Mouse (Mus musculus) embryo, embryonic 10.5 days (tissue): ENCODE measurements around the gene Ifit3b.
"Not testable (repeated sequence)": the region's sequence is repeated elsewhere in the genome, so short reads cannot be mapped to it uniquely, and the experiment has no call there.

Experiments used
- DNase-seq: peaks from one replicate; pipeline ENCODE4 v3.0.0-alpha.2; 2015; ENCODE audit warnings: low spot score

Gene Ifit3b

DNA sequence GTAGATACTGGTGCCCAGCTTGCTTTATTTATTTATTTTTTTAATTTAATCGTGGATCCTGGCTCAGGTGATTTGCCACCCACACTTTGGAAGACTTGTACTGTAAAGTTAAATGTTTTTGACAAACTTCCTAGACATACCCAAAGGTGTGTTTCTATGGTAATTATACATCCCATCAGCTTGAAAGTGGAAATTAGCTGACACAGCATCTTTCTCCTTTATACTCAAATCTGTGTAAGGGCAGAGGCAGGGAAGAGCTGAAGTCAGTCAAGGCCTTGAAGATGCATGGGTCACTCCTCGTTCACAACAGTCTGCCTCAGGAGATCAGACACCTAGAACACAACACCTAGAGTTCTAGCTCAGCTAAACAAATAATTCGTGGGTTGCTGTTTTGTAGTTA, 2.3 kb downstream of the Ifit3b start:
- not testable (repeated sequence) for DNase-seq

GRCm38 (mm10) chr19:34612243-34613001, 4.7 kb downstream of the Ifit3b start:
- not testable (repeated sequence) for DNase-seq

GRCm38 (mm10) chr19:34620871-34621270, 13.1 kb downstream of the Ifit3b start:
- DNase-seq: no peak

DNA sequence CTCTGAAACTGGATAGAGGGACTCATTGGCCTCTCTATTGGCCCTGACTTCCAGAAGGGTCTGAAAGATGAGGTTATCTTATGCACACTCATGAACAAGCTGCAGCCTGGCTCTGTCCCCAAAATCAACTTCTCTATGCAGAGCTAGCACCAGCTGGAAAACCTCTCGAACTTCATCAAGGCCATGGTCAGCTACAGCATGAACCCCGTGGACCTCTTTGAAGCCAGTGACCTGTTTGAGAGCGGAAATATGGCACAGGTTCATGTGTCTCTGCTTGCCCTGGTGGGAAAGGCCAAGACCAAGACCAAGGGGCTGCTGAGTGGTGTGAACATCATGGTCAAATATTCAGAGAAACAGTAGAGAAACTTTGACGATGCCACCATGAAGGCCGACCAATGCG, 16.0 kb downstream of the Ifit3b start:
- DNase-seq: no peak

- DNase-seq: no peak
Observed at GRCm38 (mm10) chr19:34624663-34625062, 16.9 kb downstream of the Ifit3b start.

DNA sequence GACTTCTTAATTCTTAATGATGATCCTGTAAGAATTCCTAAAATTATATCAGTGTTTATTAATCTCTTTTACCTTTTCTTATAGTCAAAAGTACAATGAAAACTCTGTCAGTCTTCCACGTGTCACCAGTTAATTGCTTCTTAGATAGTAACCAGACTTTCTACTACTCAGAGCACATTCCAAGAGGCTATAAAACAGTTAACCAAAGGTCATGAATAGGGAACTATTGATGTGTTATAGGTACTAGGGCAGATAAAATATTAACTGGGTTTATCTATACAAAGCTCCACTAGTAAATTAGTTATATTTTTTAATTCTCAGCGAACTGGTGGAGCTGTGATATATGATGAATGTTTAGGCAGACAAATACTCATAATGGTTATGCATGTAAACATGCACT, 19.7 kb downstream of the Ifit3b start:
- DNase-seq: no peak

DNA sequence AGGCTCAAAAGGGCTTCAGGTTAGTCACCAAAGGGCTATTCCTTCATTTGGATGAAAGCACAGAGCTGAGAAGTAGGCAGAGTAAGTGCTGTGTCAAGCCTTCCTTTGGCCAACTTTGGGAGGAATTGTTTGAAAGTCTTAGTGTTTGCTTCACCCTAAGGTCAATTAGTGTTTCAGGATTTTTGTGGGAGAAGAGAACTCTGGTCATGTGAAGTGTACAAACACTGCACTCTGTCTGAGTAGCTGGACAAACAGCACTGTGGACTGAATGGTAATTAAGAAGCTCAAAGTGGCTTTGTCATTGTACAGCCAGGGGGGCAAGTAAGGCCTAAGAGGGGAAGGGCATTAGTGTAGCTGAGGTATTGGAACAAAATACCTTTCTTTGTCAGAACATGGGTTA, 23.7 kb downstream of the Ifit3b start:
- no peak for DNase-seq

DNA sequence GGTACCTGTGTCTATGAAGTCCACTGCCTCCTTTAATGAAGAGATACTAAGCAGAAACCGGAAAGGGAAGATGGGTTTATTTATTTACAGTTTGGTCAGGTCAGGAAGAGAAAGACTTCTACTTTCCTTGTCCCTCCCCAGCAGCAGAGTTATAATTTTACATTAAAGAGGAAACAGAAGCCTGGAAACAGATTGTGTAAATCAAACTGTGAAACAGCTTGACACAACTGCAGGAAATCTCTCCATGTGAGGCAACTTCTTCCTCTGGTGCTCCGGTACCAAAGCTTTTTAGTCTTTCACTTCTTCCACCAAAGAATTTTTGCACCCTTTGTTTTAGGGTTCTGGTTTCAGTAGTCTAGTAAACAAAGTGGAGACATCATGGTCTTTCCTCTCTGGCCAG, 25.7 kb downstream of the Ifit3b start:
- no peak for DNase-seq

DNA sequence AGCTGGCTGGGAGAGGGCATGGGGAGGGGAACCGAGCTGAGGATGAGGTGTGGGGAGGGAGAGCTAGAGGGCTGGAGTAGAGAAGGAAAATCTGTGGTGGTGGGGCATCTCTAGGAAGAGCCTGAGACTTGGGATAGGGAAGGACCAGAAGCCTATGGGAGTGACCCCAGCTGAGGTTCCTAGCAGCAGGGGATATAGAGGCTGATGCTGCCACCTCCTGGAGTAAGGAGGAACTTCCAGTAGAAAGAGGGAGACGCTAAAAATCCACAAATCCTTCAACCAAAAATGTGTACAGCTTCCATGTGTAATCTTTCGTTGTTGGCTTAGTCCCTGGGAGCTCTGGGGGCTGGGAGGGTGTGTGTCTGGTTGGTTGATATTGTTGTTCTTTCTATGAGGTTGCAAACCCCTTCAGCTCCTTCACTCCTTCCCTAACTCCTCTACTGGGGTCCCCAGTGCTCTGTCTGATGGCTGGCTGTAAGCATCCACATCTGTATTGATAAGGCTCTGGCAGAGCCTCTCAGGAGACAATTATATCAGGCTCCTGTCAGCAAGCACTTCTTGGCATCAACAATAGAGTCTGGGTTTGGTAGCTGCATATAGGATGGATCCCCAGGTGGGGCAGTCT, 29.3 kb downstream of the Ifit3b start:
- DNase-seq: peak; percentile 80

- no peak for DNase-seq
Observed at GRCm38 (mm10) chr19:34640623-34641022, 32.9 kb downstream of the Ifit3b start, which contains the start of the genes Ifit1bl2 and Ifit1. TSS of gene Ifit1bl2 (minus strand) at chr19:34640743. TSS of gene Ifit1 (plus strand) at chr19:34640871.

- no peak for DNase-seq
Observed at GRCm38 (mm10) chr19:34642616-34643015, 34.8 kb downstream of the Ifit3b start.

- not testable (repeated sequence) for DNase-seq
Observed at GRCm38 (mm10) chr19:34647630-34648029, 39.9 kb downstream of the Ifit3b start.

GRCm38 (mm10) chr19:34650276-34650675, 42.5 kb downstream of the Ifit3b start:
- DNase-seq: no peak

DNA sequence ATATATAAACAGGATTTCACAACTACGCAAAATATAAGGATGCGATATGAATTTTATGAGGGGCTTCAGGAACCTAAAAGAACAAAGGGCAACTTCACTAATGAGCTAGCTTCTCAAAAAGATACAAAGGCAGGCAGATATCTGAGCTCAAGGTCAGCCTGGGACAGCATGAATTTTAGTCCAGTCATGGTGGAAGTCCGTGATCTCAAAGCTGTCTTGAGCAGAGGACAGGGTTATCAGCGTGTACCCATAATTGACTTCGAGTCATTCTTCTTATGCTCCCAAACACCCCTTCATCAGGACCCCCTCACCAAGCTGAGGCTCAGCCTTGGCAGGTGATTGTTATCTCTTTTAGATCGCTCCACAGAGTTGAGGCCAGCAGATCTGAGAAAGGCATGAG, 43.2 kb downstream of the Ifit3b start:
- DNase-seq: no peak

GRCm38 (mm10) chr19:34655227-34655805, 47.5 kb downstream of the Ifit3b start:
- no peak for DNase-seq

DNA sequence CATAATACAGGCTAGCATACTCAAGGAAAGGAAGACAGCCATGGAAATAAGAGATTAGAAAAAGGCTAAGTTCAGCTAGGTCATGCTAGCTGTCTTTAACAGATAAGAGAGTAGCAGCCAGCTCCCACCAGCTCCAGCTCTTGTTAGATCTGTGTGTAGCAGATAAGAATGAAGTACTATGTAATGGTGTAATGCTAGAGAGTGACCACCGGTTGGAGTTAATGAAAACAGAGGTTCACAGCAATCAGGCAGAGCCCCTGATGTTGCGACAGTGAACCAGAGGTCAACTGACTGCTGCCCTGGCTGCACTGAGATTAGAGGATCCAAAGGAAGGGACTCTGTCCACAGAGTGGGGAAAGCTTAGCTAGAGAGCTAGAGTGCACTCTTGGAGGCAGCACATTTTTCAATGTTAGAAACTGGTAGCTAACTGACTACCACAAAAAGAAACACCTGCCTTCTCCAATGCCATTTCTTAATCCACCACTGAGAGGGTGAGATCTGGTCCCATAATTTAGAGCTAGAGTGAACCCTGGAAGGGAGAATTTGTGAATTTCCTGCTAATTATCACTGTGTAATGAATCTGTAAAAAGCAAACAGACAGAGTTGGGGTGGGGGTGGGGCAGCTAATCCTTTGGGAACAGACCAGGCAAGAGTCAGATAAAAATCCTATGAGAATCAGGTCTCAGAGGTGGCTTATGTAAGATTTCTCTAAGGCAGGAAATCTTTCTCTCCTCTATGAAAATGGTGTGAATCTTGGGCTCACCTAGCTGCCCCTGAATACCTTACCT, 48.9 kb downstream of the Ifit3b start:
- DNase-seq: peak; percentile 24

DNA sequence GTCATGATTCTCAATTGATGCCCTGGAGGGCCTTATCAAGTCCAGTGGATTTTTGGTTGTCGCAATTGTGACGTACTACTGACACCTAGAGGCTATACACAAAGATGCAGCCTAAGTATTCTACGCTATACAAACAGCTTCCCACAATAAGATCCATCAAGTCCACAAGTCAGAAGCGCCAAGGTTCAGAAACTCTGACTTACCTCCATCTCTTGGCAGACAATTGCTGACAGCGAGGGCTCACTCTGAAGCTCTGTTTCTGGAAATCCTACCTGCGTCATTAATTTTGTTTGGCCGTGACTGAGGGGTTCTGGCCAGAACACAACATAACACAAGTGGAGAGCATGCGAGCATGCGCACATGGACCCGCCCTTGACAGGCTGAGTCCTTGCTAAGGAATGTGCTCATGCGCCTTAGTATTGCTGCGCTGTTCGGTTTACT, 54.3 kb downstream of the Ifit3b start:
- DNase-seq: peak; percentile 81

DNA sequence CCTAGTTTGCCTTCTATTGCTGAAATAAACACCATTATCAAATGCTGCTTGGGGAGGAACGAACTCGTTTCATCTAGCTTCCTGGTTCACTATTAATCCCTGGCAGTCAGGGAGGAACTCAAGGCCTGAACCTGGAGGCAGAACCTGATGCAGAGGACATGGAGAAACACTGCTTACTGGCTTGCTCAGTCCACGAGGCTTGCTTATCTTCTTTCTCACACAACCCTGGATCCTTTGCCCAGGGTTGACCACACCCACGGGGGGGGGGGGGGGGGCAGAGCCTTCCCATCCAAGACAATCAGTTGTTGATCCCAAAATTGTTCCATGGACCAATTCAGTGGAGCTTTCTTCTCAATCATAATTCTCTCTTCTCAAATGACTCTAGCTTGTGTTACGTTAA, 55.0 kb downstream of the Ifit3b start:
- no peak for DNase-seq
